Mouse (Mus musculus) embryonic fibroblast, embryonic 13.5 days (primary cell): ENCODE measurements around the gene Jpt1.

Source experiments
- CTCF ChIP-seq: IDR thresholded peaks from 2 replicates; pipeline ENCODE4 v1.5.1; 2011; ENCODE audit warnings: mild to moderate bottlenecking, control low read depth, low read length, moderate library complexity, borderline replicate concordance; ENCODE audit not compliant: insufficient read depth
- POLR2A ChIP-seq: IDR thresholded peaks from 2 replicates; pipeline ENCODE4 v1.6.1; 2011; ENCODE audit warnings: low read depth, mild to moderate bottlenecking, control low read depth, low read length, moderate library complexity

- no peak for TF ChIP-seq CTCF
- no peak for TF ChIP-seq POLR2A
Observed at GRCm38 (mm10) chr11:115488551-115489104, 25.6 kb downstream of the Jpt1 start.
